Mouse (Mus musculus): ENCODE measurements at regions not wholly inside any gene's neighbourhood (a gene's known extent, or its start where the extent isn't known, plus 50 kb on each side); places are given as distances from the start of the nearest gene placed in this dataset.

- DNase-seq = no peak
Observed at GRCm38 (mm10) chr6:110439509-110439908, 205.9 kb upstream of the Grm7 start.

- DNase-seq = peak; percentile 2
Observed at GRCm38 (mm10) chr6:110463370-110463769, 182.0 kb upstream of the Grm7 start.

GRCm38 (mm10) chr6:110467661-110468060 lies 177.7 kb upstream of the Grm7 start:
- peak; percentile 15 for DNase-seq

GRCm38 (mm10) chr6:110505861-110506260 lies 139.5 kb upstream of the Grm7 start:
- DNase-seq = no peak

DNA sequence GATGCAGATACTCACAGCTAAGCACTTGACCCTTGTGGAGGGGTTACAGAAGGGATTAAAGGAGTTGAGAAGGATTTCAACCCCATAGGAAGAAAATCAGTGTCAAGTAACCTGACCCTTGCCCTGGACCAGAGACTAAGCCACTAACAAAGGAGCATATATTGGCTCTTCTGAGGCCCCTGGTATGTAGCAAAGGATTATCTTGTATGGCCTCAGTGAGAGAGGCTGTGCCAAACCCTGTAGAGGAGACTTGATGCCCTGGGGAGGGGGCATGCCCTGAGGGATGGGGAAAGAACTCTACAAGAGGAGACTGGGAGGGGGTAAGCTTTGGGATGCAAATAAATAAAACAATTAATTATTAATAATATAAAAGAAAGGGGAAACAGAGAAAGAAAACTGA lies 134.9 kb upstream of the Grm7 start:
- no peak for DNase-seq

DNA sequence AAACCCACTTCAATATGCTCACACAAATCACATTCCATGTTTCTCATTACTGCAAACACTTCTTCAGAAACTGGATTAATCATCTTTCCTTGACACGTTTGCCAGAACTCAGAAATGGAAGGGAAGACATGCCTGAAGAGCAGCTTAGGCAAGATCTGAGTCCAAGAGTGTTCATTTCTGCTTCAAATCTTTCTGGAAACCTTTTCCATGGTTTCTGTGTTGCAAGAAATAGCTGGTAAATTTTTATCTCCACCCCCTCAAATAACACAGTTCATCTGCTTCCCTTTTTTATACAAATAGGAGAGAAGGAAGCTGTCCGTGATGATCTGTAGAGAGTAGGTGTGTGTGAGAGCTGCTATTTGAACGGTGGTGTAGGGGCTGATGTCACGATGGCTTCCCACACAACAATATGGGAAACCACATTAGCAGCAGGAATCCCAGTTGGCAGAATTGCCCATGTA lies 106.6 kb upstream of the Grm7 start:
- no peak for DNase-seq

GRCm38 (mm10) chr6:110545542-110545941 lies 99.8 kb upstream of the Grm7 start:
- no peak for DNase-seq

DNA sequence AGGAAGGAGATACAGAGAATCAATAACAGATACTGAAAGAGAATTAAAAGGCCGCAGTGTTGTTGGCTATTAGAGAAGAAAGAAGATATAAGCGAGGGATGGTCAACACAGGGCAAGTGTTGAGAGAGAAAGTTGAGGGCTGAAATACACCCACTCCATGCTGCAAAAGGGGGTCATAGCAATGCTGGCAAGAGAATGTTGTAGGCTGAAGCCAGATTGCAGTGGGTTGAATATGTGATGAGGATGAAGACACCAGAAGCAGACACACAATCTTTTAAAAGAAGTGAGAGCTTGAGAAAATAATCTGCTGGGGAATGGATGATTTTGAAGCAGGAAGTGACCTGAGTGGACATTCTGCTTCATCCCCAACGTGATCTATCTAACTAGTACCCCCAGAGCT lies 90.5 kb upstream of the Grm7 start:
- DNase-seq = no peak

DNA sequence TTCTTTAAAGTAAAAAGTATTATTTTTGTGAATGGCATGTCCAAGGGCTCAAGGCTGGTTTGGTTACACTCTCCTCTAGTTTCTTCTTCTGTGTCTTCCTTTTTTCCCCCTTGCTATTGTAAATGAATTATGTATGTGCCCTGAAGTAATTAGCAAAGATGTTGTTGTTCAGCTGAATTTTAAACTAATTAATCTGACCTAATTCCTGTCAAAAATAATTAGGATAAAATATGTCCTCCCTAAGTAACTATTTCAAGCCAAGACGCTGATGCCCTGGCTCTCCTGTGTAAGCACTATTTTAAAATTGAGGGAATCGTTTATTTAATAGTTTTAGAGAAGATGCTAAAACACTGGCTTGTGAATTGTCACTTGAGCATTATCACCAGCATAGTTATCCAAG lies 85.7 kb upstream of the Grm7 start:
- no peak for DNase-seq

DNA sequence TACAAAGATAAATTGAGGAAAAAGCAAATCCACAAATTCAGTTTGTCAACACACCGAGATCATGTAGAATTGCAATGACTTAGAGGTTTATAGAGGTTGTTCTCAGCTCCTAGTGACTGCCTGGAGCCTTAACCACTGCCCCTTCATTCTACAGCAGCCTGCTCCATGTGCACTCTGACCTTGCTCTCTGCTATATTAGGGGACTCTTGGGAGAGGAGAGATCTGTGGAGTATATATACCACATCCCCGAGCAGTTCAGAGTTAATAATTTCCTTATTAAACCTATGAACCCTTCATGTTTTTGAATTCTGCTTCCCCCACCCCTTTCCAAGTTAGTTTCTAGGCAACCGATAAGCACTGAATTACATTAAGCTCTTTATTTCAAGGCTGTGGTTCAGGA lies 85.0 kb upstream of the Grm7 start:
- no peak for DNase-seq

- DNase-seq = no peak
Observed at GRCm38 (mm10) chr6:110577216-110577615, 68.2 kb upstream of the Grm7 start.

Data from adrenal gland, postnatal 10 days (tissue).